Mouse (Mus musculus): ENCODE data around the gene Atox1.

Gene Atox1

DNA sequence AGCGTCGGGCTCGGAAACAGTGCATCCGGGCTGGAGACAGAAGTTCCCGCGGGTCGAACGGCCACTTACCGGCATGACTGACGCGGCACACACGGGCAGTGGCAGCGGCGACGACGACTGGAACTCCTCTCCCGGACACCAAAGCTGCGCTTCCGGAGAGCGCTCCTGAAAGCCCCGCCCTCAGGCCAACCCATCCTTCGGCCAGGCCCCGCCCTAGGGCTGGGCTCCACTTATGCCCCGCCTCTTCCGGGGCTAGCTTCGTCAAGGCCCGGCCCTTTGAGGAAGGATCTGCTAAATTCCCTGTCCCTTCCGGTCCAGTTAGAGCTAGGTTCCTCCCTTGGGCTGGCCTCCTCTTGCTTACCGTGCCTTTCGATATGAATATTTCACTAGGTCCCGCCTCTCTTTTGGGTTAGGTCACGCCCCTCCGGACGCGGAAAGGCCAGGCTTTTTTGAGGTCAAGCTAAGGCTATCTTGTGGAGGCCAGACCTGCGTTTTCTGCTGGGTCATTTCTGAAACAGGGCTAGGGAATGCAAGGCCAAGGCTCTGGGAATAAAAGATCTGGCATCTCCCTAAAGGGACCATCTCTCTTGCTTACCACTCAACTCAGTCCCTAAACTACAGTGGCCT is at the start of gene Atox1:
TSS of gene Atox1 (minus strand) at position 221 of the 627 bp plus-strand sequence.
- in situ Hi-C loops (cut with MboI; ENCODE audit: low sequenced_read_pairs): no loop called here

DNA sequence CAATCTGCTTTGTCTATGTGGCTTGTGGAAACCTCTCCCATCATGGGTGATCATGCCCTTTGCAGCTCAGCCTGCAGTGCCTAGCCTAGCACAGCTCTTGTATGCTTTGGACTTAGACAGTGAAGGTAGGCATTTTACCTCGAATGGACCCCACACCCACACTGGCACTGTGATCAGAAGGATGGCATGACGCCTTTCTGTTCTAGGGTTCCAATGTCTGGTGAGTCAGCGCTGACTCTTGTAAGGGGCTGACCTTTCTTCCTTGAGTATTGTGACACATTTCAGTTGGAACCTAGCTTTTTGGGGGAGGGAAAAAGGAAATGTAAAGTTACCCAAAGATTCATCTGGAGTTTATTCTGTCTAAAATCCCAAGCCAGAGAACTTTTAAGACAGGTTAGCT is 44.4 kb upstream of the Atox1 start:
- in situ Hi-C loops (cut with MboI; ENCODE audit: low sequenced_read_pairs): no loop called here

DNA sequence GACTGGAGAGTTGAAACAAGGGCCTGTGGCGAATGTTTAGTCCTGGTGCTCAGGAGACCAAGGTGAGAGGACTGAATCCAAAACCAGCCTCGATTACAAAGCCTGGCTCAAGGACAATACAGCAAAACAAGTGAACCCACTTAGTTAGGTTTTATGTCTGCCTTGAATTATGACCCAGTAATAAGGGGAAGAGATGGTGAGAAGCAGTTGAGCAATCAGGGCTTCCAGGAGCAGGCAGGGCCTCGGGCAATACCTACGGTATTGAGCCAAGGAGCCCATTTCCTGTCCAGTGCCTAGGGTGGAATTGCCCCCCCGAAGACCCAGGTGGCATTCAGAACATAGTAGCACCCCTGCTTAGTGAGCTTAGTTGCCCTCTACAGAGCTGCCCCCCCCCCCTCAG is 41.8 kb upstream of the Atox1 start:
- in situ Hi-C loops (cut with MboI; ENCODE audit: low sequenced_read_pairs): no loop called here

DNA sequence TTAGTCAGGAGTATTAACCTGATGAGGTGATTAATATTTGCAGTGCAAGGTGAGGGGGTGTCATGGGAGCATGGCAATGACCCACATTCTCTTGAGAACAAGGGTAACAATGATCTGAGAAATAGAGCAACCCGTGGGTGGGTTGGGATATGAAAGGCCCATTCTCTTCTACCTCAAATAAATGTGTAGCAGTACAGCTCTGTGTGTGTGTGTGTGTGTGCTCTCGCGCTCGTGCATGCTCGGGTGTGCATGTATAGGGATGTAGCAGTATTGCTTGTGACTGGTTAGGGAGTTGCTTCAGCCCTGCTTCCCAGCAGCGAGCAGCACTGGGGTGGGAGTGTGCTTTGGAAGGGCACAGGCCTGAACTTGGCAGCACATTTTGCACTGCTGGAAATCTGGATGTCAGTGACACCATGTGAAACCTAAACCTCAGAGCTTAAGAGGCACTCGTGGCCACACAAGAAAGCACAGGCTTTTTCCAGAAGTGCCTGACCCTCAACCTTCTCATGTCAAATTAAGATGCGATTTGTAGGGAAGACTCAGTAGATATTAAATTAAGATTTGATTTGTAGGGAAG is 41.0 kb upstream of the Atox1 start:
- in situ Hi-C loops (cut with MboI; ENCODE audit: low sequenced_read_pairs): no loop called here

DNA sequence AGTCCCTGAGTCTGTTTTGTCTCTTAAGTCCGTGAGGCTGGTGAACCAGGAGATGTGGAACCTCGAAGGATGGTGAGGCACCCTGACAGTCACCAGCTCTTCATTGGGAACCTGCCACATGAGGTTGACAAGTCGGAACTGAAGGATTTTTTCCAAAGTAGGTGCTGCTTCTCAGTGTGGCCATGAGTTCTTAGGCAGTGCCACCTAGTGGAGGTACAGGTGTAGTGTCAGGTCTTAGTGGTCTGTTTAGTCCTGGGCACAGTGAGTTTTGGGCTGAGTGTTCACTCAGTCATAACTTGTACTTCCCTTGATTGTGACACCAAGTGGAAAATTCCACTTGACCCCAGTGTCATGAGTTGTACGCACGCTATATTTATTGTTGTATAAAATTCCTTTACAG is 36.8 kb upstream of the Atox1 start:
- in situ Hi-C loops (cut with MboI; ENCODE audit: low sequenced_read_pairs): no loop called here

DNA sequence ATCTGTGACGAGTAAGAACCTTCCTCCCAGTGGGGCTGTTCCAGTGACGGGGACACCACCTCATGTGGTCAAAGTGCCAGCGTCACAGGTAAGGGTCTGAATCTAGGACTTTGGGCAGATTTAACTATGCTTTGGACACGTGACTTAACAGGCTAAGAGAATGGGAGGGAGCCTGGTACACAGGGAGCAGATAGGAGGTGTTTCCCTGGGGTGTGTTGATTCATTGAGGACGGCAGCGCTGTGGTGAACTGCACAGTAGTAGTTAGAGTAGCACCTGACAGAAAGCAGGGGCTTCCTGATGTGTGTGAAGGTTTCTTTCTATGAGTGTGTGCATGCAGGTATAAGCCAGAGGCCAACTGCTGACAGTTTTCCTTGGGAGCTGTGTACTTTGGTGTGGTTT is 35.1 kb upstream of the Atox1 start:
- in situ Hi-C loops (cut with MboI; ENCODE audit: low sequenced_read_pairs): no loop called here

DNA sequence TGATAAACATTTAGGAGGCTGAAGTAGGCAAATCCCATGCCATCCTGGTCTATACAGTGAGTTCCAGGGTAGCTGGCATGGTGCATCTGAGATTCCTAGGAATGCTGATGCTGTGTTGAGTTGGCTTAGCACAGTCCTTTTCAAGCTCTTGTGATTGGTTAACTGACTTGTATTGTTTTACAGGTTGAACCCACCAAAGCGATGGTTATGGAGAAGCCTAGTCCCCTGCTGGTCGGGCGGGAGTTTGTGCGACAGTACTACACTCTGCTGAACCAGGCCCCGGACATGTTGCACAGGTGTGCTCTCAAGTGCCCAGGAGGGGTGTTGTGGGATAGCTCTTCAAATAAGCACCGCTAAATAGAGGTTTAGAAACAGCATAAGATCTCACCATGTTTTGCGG is 24.4 kb upstream of the Atox1 start:
- in situ Hi-C loops (cut with MboI; ENCODE audit: low sequenced_read_pairs): no loop called here

DNA sequence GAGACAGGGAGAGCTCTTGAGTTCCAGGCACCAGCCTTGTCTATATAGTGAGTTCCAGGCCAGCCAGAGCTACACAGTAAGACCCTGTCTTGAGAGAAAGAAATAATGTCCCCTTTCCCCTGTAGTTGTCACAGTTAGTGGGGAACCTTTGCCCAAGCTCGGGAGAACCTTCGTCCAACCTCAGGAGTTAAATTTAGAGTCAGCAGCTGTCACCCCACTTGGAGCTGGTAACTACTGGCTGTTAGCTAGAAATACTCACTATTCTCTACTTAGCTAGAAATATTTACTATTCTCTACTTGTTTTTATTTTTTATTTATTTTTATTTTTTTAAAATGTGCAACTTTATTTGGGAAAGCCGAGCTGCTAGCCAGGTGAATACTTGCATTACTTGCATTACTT is 12.2 kb upstream of the Atox1 start:
- in situ Hi-C loops (cut with MboI; ENCODE audit: low sequenced_read_pairs): no loop called here

DNA sequence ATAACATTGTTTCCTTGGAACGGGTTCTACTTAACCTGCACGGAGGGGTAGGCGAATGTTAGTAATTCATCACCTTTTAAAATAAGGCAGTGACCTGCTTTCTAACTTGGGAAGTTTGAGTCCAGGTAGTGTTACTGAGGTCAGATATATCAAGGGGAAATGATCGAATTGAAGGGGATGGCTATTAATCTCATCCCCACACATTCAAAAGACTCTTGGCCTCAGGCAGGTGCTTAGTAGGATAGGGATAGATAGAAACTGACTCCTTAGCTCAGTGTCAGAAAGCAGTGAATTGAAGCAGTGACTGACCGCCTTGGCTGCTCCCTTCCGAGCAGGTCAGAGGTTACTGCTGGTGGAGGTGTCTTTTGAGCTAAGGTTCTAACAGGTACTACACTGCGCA is 10.4 kb upstream of the Atox1 start:
- in situ Hi-C loops (cut with MboI; ENCODE audit: low sequenced_read_pairs): no loop called here

DNA sequence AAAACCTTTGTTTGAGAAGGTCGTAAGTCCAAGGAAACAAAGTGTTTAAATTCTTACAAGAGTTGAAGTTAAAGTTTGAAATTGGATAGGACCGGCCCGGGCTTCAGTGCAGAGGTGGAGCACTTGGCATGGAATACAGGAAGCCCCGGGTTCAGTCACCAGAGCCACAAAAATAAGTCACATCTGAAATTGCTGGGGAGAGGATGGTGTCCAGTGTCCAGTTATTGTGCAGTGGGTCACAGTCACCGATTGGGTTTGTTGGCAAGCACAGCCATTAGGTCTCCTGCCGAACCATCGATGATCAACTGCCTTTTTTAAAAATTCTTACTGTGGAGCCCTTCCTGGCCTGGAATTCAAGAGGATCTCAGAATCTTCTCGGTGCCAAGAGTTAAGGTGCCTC is 9.7 kb upstream of the Atox1 start:
- in situ Hi-C loops (cut with MboI; ENCODE audit: low sequenced_read_pairs): no loop called here

DNA sequence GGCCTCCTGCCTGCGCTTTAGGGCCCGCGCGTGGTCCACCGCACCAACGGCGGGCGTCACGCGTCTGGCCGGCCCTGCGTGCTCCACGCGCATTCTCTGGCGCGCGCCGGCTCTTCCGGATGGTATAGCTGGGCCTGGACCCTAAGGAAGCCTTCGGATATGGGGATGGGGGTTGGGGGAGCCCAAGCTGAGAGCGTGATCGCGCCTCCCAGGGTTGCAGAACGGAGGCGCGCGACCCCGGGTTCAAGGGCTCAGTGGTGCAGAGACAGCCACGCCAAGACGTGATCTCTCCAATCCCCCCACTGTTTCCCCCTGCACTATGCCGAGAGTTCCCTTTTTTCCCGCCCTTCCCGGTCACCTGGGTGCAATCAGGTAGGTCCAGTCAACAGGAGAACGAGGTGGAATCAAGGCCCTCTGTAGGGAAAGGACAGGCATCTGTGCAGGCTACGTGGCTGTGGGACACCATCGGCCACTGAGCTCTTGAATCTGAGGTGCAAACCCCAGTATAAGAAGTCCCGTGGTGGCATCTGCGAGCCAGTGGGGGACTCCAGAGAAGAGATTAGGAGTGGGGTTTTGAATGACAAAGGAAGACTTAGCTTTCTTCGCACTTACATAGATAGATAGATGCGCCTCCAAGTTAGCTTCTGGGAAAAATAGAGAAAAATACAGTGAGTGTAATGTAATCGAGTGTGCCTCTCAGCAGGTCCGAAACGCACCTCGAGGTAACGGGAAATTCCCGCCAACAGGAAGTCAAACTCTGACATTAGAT is 9.1 kb upstream of the Atox1 start:
- in situ Hi-C loops (cut with MboI; ENCODE audit: low sequenced_read_pairs): no loop called here

DNA sequence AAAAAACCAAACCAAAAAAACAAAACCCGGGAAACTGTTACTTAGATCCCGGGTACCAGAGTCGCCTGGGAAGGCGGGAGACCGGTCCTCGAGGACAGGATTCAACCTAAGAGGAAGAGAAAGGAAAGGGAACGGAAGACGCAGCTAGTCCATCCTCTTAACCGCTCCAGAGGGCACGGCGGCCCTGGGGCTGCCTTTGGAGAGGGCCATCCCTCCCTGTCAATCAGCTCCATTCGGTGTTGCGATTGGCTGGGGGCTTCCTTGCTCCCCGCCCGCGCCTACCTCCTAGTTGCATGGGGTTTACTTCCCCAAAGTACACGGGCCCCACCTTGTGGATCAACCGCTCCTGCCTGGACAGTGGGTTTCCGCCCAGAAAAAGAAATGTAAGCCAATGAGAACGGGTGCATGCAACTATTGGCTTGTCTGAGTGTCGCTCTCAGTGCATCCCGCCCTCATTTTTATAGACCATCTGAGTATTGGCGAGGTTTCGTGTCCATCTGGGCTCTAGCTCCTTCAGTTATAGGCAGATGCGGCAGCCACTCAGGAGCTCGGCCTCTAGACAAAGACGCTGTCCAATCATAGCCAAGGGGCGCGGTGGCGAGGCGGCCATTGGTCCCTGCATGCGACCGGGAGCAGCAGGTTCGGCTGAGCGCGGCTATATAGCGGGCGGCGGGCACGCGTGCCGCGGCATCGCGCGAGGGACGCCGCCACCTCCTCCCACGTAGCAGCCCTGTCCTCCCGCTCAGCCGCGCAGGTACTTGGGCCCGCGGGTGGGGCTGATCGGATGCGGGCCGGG is 8.2 kb upstream of the Atox1 start, which contains the start of gene G3bp1:
TSS of gene G3bp1 (plus strand) at position 638 of the 796 bp plus-strand sequence.
- in situ Hi-C loops (cut with MboI; ENCODE audit: low sequenced_read_pairs): no loop called here

DNA sequence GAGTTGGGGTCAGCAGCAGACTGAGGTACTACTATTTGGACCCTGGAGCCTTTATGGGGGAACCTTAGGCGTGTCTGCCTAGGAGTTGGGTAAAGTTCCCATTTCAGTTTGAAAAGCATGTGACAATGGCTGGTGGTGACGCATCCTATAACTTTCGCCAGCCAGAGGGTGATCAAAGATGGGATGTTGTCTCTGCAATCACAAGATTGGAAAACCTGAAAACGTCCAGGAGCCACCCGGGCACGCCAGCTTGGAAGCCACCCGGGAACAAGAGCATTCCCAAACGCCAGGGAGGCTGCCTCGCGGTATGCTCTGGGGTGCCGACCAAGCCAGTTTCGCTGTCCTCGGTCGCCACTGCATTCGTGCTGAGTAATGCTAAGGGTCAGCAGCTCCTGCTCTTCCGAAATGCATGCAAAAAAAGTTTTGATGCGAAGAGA is 7.6 kb upstream of the Atox1 start:
- in situ Hi-C loops (cut with MboI; ENCODE audit: low sequenced_read_pairs): no loop called here

DNA sequence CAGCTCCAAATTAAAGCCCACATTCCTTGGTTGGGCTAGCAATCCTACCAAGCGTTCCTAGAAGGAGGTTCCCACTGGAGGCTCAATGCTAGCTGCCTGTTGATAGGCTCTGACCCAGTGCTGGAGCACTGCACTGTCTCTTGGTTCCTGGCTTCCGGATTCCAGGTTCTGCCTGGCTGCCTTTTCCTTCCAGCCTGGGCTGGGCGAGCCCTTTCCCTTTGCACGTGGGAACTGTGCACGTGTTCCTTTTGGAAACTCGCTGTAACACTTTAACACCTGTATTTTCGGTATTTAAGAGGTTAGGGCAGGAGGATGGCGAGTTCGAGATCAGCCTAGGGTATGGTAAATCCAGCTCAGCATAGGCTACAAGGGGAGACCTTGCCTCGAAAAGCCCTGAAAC is 7.0 kb upstream of the Atox1 start:
- in situ Hi-C loops (cut with MboI; ENCODE audit: low sequenced_read_pairs): no loop called here

DNA sequence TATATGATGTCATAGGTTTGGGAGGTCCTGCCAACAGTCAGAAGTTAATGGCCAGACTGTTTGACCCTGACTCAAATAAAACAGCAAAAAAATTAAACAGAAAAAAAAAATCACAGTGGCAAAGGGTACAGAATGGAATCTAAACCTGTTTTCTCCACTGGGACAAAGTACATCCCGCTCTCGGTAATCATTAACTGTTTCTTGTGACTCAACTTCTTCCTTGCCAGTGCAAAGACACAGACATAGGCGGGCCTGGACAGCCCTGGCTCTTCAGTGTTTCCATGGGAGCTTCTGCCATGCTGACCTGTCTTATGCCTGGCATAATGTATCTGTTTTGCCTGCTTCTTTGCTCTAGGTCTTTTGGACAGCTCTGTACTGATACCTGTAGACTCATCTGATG is 4.1 kb upstream of the Atox1 start:
- in situ Hi-C loops (cut with MboI; ENCODE audit: low sequenced_read_pairs): no loop called here

DNA sequence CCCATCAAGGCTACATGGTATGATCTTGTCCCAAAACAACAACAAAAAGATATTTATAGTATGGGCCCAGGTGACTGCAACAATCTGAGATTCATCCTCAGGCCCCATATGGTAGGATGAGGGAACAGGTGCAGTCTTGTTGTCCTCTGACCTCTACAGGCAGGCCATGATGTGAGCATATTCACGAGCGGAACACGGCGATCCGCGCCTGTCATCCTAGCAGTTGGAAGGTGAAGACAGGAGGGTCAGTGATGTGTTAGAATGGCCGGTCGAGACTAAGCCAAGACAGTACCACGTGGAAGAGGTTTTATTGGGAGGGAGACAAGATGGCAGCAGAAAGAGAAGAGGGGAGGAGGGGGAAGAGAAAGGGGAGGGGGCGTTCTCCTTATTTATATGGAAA is 3.7 kb upstream of the Atox1 start:
- in situ Hi-C loops (cut with MboI; ENCODE audit: low sequenced_read_pairs): no loop called here

DNA sequence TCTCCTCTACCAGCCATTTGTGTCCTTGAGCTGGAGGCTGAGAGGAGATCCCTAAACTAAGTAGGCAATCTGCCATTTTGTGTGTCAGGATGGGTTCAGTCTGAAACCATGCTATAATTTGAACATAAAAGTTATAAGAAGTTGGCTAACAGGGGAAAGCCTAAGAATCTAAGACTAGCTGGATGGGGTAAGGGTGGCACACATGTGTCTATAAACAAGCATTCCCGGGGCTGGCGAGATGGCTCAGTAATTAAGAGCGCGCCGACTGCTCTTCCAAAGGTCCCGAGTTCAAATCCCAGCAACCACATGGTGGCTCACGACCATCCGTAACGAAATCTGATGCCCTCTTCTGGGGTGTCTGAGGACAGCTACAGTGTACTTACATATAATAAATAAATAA is 1.1 kb upstream of the Atox1 start:
- in situ Hi-C loops (cut with MboI; ENCODE audit: low sequenced_read_pairs): no loop called here

DNA sequence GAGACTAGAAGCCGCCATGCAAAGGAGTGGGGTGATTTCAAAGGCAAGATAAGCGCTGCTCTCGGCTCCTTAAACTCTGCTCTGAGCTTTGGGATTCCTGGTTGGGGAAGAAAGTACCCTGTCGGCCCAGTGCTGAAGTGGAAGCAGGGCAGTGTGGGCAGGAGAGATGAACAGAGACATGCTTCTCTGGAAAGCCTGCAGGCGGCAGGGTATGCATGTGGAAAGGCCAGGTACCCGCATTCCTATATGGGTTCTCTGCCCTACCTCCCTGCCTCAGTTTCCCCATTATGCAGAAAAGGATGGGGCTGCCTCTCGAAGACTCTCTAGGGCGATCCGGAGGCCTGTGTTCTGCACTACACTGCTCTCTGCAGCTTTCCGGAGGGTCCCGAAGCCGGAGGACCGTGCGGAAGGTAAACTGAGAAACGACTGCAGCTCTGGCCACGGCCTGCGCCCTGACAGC is 450 bp downstream of the Atox1 start:
- in situ Hi-C loops (cut with MboI; ENCODE audit: low sequenced_read_pairs): no loop called here

DNA sequence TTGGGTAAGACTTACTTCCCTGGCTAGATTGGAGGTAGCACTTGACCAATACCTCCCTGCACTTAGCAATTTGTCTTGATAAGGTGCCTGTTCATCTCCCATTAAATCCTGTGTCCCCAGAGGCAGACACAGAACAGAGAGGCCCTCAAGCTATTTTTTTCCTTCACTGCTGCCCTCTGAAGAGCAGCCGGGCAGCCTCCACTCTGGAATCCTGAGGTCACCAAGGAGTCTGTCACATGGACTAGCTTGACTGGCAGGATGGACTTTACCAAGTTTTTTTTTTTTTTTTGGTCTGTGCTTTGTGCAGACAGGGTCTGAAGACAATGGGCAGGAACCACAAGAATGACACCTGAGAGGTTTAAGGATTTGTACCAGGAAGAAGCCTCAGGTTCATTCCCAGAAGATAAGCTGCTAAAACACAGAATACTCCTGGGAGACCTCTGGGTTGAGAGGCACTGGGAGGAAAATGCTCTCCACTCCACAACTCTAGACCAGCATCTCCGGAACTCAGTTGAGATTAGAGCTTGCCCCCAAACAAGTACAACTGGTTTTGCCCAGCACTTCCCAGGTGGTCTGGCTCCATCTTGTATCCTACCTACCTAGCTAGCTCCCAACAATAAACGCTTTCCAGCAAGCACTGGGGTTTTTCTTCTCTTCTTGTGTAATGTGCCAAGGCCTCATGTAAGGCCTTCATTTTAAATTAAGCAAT is 1.0 kb downstream of the Atox1 start:
- in situ Hi-C loops (cut with MboI; ENCODE audit: low sequenced_read_pairs): no loop called here

DNA sequence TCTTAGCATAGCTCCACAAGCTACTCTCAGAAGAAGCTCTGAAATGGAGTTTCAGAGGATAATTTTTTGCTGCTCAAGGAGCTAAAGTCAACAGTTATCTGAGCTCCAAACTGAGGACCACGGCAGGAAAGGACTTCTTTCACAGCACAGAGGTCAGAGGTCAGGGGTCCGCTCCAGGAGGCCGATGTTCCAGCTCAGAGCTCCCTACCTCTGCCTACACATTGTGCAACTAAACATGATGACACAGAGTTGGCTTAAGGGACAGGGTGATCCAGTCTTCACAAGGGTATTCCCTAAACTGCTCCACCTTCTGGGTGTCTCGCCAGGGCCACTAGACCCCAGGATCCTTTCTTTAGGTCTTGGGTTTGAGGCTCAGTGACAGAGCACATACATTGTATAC is 2.5 kb downstream of the Atox1 start:
- in situ Hi-C loops (cut with MboI; ENCODE audit: low sequenced_read_pairs): no loop called here

DNA sequence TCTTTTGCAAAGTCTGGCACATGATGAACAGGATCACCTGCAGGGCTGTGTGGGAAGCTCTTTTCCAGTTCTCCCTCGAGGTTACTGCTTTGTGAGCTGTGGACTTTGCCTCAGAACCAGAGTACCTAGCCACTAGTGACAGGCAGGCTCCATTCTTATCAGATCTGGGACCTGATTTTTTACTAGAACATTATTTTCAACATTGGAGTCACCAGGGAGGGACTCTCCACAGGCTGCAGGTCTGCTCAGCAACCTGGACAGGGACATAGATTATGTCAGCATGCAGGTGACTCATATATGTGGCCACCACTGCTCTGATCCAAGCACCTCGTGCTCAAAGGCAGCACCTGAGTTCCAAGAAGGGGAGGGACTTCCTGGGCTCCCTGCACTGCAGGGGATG is 5.9 kb downstream of the Atox1 start:
- in situ Hi-C loops (cut with MboI; ENCODE audit: low sequenced_read_pairs): no loop called here

Data from CH12F3 (cell line).